Mouse (Mus musculus) stomach, postnatal 0 days (tissue): ENCODE results near the gene Itprip. TPM values are rescaled to one million over a fixed set of nuclear protein-coding genes. Genes with fewer than 3 reads are reported as not detected.

Experiments used
- ATAC-seq: fragments of 200-750 bp; cut with Nextera tagmentation; 2 replicates; pipeline ENCODE4 v1.8.0; 2017; ENCODE audit not compliant: low FRiP score, low TSS enrichment
- DNase-seq: peaks from one replicate; pipeline ENCODE4 v3.0.0-alpha.2; 2016; ENCODE audit warnings: low spot score
- H3K27ac ChIP-seq: fragments of 300-500 bp; sonication (generic); replicated peaks from 2 replicates; pipeline ENCODE4 v1.5.1; 2014; ENCODE audit warnings: mild to moderate bottlenecking, control low read depth
- H3K27me3 ChIP-seq: fragments of 300-500 bp; sonication (generic); 2 replicates; pipeline ENCODE4 v1.6.1; 2014; ENCODE audit warnings: low read length; ENCODE audit not compliant: control insufficient read depth, insufficient read depth
- H3K36me3 ChIP-seq: fragments of 300-500 bp; sonication (generic); 2 replicates; pipeline ENCODE4 v1.6.1; 2014; ENCODE audit warnings: low read length, mixed read lengths; ENCODE audit not compliant: control insufficient read depth, insufficient read depth
- H3K4me1 ChIP-seq: fragments of 300-500 bp; sonication (generic); replicated peaks from 2 replicates; pipeline ENCODE4 v1.6.1; 2014; ENCODE audit warnings: antibody characterized with exemption; ENCODE audit not compliant: control insufficient read depth, insufficient read depth
- H3K4me2 ChIP-seq: fragments of 300-500 bp; sonication (generic); replicated peaks from 2 replicates; pipeline ENCODE4 v1.6.1; 2014; ENCODE audit warnings: low read depth, mild to moderate bottlenecking, control low read depth, moderate library complexity
- H3K4me3 ChIP-seq: fragments of 300-500 bp; sonication (generic); 2 replicates; pipeline ENCODE4 v1.5.1; 2014; ENCODE audit warnings: low read depth, low read length, control low read depth
- H3K9ac ChIP-seq: fragments of 300-500 bp; sonication (generic); 2 replicates; pipeline ENCODE4 v1.6.1; 2014; ENCODE audit warnings: mild to moderate bottlenecking, low read length, control low read depth, mixed read lengths
- H3K9me3 ChIP-seq: fragments of 300-500 bp; sonication (generic); 2 replicates; pipeline ENCODE4 v1.6.1; 2016; ENCODE audit warnings: low read length; ENCODE audit not compliant: control insufficient read depth
- CTCF ChIP-seq: IDR thresholded peaks from 2 replicates; pipeline ENCODE4 v1.5.1; 2016; ENCODE audit warnings: antibody characterized with exemption, low read depth, mild to moderate bottlenecking, moderate library complexity
- EP300 ChIP-seq: optimal IDR thresholded peaks from 2 replicates; pipeline ENCODE3; 2016; ENCODE audit warnings: antibody characterized with exemption
- WGBS: fragments of 180-500 bp; shearing (Covaris S2); extraction: QIAGEN DNeasy Blood & Tissue Kit; methylation state at CpG from one replicate; pipeline ENCODE4 v1.1.7; 2014; 5-methylcytosine and 5-hydroxymethylcytosine counted together
- polyA plus RNA-seq: library from polyadenylated mRNA; unstranded; fragments of >200 nt; fragmentation: Nextera tagmentation; extraction: Ambion mirVana; gene quantifications from 2 replicates; pipeline ENCODE4 v1.2.1, GENCODE M21; 2015

Gene Itprip
- polyA plus RNA-seq, 1 experiment from 2014 or later, result 7.9 TPM

DNA sequence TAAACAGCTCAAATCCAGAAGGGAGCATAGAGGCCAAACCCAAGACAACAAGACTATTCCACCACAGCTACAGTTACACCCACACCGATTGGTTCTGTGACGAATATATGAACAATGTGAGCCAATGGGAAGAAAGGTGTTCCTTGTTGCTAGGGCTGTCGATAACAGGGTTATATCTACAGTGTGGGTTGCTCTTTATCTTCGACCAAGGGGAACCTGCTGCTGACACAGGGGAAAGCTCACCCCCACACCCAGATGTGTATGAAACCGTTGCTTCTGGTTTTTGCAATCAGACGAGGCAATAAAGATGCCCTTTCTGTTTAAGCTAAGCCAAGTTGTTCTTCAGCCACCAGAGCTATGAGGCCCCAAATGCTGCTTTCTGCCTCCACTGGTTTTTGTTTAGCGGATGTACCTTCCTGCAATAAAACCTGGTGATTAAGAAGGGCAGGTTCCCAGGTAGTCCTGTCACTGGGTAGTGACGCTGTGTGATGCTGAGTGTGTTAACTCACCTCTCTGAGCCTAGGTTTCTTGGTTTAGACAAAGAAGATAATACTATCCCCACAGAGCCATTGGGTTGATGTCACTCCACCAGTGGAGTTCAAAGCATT lies 20.5 kb downstream of the Itprip start:
- no peak overlapping the region for H3K4me3 ChIP-seq
- peaks cover 12% of the 10 kb centered on the region for H3K36me3 ChIP-seq
- DNase-seq (no peak), ATAC-seq (no peak)
- H3K27me3 ChIP-seq, result no peaks in the 10 kb centered on the region
- H3K9me3 ChIP-seq, result no peaks in the 10 kb centered on the region
- WGBS, result 78% methylated on average over 8 of the region's 8 CpGs
- no peak overlapping the region for H3K4me2 ChIP-seq
- H3K9ac ChIP-seq, result no peak overlapping the region
- H3K27ac ChIP-seq, result no peak overlapping the region
- no peak for TF ChIP-seq CTCF
- no peak for TF ChIP-seq EP300
- no peaks in the 10 kb centered on the region for H3K4me1 ChIP-seq

DNA sequence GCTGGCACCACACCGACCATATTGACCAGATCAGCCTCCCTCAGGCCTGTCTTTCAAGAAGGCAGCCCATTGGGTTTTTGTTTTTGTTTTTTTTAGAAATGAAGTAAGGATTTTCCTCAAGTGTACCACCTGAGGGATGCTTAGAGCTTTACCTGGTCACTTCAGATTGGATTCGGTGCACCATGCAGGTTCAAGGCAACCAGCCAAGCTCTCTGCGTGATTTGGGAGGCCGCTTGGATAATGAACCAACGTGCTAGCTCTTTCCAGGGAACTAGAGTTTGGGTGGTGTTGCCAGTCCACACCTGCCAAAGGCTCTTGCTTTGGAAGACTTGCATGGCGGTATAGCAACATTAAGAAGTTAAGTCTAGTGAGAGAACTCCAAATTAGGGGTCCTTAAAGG lies 26.0 kb downstream of the Itprip start:
- peaks cover 8% of the 10 kb centered on the region for H3K4me1 ChIP-seq
- DNase-seq (no peak), ATAC-seq (no peak)
- 89% methylated on average over 6 of the region's 6 CpGs for WGBS
- no peaks in the 10 kb centered on the region for H3K27me3 ChIP-seq
- H3K9ac ChIP-seq, result no peak overlapping the region
- no peak overlapping the region for H3K4me2 ChIP-seq
- no peak overlapping the region for H3K27ac ChIP-seq
- peaks cover 12% of the 10 kb centered on the region for H3K36me3 ChIP-seq
- no peaks in the 10 kb centered on the region for H3K9me3 ChIP-seq
- no peak overlapping the region for H3K4me3 ChIP-seq
- TF ChIP-seq CTCF, result no peak
- TF ChIP-seq EP300, result no peak

DNA sequence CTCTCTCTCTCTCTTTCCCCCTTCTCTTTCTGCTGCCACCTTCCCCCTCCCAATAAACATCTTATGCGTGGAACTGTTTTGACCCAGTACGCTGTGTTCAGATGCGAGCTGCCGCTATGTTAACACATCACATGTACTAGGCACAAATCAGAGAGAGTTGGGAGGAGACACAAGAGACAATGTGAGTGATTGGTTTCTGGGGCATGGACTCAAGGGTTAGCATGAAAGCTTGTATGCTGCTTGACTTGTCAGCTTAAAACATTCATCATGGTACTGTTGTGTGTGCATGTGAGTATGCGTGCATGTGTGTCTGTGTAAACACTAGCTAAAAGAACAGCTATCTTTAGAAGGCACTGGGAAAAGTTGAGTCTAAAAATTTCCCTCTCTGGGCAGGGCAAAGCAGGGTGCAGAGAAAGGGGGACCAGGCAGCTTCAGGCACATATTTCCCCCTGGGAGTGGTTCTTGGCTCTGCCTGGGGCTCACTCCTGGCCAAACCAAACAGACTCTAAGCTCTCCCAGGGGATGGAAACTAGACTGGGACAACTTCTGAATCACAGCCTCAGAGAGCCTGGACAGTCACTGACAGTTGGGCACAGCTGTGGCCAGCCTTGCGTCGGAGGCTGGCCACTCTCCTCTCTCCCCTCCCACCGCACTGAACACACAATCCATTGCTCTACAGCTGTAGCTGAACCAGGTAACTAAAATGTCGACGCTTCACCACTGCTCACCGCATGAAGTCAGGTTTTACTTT lies 27.4 kb downstream of the Itprip start:
- H3K4me2 ChIP-seq, result no peak overlapping the region
- H3K27ac ChIP-seq, result peak overlapping the region; percentile 78
- DNase-seq, result no peak
- WGBS, result 42% methylated on average over 11 of the region's 11 CpGs
- no peak overlapping the region for H3K4me3 ChIP-seq
- peaks cover 7% of the 10 kb centered on the region for H3K36me3 ChIP-seq
- no peaks in the 10 kb centered on the region for H3K27me3 ChIP-seq
- peak; percentile 63 for ATAC-seq
- TF ChIP-seq EP300 (no peak), CTCF (no peak)
- H3K9me3 ChIP-seq, result no peaks in the 10 kb centered on the region
- H3K4me1 ChIP-seq, result peaks cover 8% of the 10 kb centered on the region
- no peak overlapping the region for H3K9ac ChIP-seq

DNA sequence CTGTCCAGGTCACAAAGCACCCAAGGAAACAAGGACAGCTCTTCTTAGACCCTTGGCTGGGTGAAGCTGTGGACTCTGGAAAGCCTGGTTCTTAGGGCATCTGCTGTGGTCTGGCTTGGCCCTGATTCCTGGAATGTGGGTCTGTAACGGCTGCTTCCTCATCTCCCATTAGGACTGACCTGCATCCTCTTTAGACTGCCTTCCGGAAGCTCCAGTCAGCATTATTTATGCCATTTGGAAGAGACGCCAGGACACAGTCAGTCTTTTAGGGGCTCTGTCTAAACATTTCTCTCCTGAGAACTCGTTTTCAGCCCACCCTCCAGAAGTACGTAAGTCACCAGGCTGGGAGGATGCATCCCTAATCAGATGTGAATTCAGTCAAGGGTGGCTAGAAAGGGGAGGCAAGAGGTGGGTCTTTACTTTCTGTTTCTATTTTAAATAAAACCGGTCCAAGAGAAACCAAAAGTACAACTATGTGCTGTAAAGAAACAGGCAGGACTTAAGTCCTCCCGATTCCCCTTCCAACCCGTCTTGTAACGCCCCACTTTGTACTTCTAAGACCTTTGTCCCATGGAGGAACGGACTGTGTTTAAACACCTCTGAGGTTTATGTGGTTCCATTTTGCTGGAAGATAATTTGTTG lies 28.5 kb downstream of the Itprip start:
- 32% methylated on average over 10 of the region's 10 CpGs for WGBS
- peak overlapping the region; percentile 17 for H3K4me3 ChIP-seq
- peak overlapping the region; percentile 78 for H3K27ac ChIP-seq
- H3K9ac ChIP-seq, result no peak overlapping the region; the same call in 1 of the 2 replicates
- no peaks in the 10 kb centered on the region for H3K36me3 ChIP-seq
- TF ChIP-seq CTCF, result no peak
- no peak for TF ChIP-seq EP300
- DNase-seq, result no peak
- H3K9me3 ChIP-seq, result no peaks in the 10 kb centered on the region
- H3K4me1 ChIP-seq, result peaks cover 8% of the 10 kb centered on the region
- H3K27me3 ChIP-seq, result no peaks in the 10 kb centered on the region
- H3K4me2 ChIP-seq, result peak overlapping the region; percentile 41
- no peak; the same call in 1 of the 2 replicates for ATAC-seq

DNA sequence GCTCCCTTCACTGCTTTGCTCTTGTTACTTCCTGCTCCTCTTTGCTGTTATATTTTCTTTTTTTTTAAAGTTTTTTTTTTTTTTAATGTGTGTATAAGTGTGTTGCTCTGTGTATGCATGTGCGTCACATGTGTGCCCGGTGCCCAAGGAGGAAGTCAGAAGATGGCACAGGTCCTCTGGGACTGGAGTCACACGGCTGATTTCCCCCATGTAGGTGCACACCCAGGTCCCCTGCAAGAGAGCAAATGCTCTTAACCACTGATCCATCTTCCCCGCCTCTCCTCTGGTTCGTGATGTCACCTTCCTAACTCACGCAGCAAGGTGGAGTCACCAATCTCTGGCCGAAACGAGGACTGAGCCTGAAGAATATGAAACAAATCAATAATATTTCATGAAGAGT lies 31.1 kb downstream of the Itprip start:
- WGBS, result 85% methylated on average over 8 of the region's 8 CpGs
- Histone ChIP-seq H3K27ac (0 out of 2 replicates have a peak overlapping the region, but pooled peaks have one; percentile 8), H3K27me3 (no peaks in the 10 kb centered on the region), H3K4me1 (peaks cover 8% of the 10 kb centered on the region), H3K9ac (no peak overlapping the region), H3K9me3 (no peaks in the 10 kb centered on the region), H3K4me3 (no peak overlapping the region), H3K4me2 (no peak overlapping the region), H3K36me3 (no peaks in the 10 kb centered on the region)
- ATAC-seq (no peak), DNase-seq (no peak)
- TF ChIP-seq CTCF (no peak), EP300 (no peak)

DNA sequence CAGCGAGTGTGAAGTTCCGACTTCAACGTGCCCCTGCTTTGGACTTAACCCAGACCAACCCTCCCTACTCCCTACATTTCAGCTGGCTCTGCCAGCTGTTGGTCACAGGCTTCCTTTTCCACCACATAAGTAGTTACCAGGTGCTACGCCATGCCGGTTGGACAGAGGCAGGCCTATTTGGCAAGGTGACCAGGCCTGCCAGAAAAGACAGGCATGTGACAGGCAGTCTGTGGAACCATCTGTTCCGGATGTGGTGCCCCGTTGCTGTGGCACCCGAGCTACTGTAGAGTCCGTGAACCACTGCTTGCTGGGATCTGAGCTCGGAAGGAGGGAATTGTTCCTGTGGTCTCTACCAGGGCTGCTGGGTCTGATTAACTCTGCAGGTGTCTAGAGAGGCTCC lies 31.7 kb downstream of the Itprip start:
- H3K27ac ChIP-seq, result no peak overlapping the region
- H3K4me1 ChIP-seq, result peaks cover 6% of the 10 kb centered on the region
- DNase-seq (no peak), ATAC-seq (no peak)
- no peaks in the 10 kb centered on the region for H3K27me3 ChIP-seq
- no peak overlapping the region for H3K9ac ChIP-seq
- 88% methylated on average over 10 of the region's 10 CpGs for WGBS
- H3K36me3 ChIP-seq, result no peaks in the 10 kb centered on the region
- no peak overlapping the region for H3K4me3 ChIP-seq
- TF ChIP-seq CTCF, result no peak
- no peak for TF ChIP-seq EP300
- no peak overlapping the region for H3K4me2 ChIP-seq
- H3K9me3 ChIP-seq, result no peaks in the 10 kb centered on the region
